Mouse (Mus musculus) WW6 (cell line): ENCODE data around the gene Aldh3b3.

Experiments used
- DNase-seq: peaks from one replicate; pipeline ENCODE4 v3.0.0-alpha.2; 2013; ENCODE audit warnings: low read depth, low spot score

The Aldh3b3 gene

DNA sequence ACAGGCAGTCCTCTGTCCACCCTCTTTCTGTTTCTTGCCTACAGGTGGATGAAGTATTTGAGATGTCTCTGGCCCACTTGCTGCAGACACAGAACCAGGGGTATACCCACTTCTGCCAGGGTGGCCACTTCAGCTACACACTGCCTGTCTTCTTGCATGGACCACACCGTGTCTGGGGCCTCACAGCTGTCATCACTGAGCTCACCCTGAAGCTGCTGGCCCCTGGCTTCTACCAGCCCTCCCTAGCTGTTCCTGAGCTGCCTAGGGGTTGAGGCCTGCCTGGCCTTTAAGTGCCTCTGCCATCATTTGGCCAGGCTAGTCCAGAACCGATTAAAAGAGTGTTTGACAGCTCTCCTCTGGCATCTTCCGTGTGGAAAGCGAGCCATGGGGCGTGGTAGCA, 43.3 kb downstream of the Aldh3b3 start:
- no peak for DNase-seq

- DNase-seq, result no peak
Observed at GRCm38 (mm10) chr19:4003112-4003511, 44.7 kb downstream of the Aldh3b3 start, which contains the start of gene Doc2g. Doc2g (plus strand) TSS chr19:4003313.

DNA sequence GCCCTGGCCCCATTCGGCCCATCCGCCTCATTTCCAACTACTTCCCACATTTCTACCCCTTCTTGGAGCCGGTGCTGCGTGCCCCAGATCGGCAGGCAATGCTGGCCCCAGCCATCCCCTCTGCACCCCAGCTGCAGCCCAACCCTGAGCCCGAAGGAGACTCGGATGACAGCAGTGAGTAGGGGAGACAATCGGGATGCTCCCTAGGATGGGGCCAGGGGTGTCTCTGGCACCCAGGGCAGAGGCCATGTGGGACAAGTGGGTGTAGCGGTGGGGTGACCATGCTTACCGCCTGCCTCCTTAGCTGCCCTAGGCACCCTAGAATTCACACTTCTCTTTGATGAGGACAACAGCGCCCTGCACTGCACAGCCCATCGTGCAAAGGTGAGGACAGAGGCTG, 45.2 kb downstream of the Aldh3b3 start:
- DNase-seq, result no peak

DNA sequence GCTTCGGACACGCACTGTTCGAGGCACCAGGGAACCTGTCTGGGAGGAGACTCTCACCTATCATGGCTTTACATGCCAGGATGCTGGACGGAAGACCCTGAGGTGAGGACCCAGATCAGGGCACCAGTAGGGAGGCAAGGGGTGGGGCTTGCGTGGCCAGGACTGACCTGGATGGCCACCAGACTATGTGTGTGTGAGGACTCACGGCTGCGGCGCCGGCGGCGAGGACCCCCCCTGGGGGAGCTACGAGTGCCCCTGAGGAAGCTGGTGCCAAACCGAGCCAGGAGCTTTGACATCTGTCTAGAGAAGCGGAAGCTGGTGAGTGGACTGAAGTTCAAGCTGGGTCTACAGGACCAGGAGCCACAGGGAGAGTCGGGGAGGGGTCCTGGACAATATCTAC, 45.9 kb downstream of the Aldh3b3 start:
- no peak for DNase-seq

GRCm38 (mm10) chr19:4005091-4005490, 46.6 kb downstream of the Aldh3b3 start:
- no peak for DNase-seq

- DNase-seq, result no peak
Observed at GRCm38 (mm10) chr19:4005971-4006370, 47.5 kb downstream of the Aldh3b3 start.

DNA sequence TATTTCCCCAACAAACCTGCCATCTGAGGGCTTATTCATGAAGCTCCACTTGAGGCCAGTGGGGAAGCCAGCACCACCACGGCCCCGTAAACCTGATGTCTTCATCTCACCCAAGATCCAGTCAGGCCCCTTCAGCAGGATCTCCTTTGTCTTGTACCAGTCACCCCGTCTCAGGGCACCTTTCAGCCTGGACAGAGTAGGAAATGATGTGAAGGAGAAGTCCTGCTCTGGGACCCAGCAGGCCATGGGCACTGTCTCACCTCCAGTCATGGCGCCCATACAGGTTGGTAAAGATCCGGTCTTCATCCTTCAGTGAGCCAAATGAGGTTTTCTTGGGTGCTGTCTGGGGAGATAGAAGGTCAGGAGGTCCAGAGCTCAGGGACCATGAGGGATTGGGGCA, 52.6 kb downstream of the Aldh3b3 start:
- no peak for DNase-seq

- peak; percentile 97 for DNase-seq
Observed at GRCm38 (mm10) chr19:4012432-4013022, 54.1 kb downstream of the Aldh3b3 start, which contains the start of gene Ndufv1. Ndufv1 (minus strand) TSS chr19:4012806.

DNA sequence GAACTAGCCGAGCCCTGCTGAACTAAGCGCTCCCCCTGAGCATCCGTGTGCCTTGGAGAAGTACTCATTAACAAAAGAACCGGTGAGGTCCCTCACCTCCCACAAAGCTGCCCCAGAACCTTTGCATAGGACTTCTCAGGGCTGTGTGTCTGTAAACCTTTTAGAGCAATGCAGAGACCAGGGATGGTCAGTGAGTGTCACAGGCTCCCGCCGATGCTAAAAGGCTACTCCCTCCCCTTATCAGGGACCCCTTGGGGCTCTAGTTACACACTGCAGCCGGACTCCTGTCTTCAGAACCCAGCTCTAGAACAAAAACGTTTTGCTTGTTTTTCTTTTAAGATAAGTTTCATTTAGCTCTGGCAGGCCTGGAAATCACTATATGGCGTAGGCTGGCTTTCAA, 54.6 kb downstream of the Aldh3b3 start:
- DNase-seq, result no peak

GRCm38 (mm10) chr19:4014802-4015201, 56.4 kb downstream of the Aldh3b3 start:
- no peak for DNase-seq

DNA sequence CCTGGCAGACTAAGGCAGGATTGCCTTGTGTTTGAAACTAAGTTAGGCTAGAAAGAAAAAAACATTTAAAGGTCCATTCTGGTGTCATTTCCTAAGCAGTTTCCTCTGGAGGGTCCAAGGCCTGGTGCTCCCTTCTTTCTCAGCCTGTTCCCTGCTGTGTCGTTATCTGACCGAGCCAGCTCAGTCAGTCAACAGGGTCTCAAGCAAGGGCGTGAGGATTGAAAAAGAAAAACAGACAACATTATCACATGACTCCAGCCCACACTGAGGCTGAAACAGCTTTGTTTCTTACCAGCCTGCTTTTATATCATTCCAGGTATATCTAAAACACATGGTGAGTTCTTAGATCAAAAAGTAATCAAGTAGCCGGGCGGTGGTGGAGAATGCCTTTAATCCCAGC, 57.2 kb downstream of the Aldh3b3 start:
- no peak for DNase-seq

DNA sequence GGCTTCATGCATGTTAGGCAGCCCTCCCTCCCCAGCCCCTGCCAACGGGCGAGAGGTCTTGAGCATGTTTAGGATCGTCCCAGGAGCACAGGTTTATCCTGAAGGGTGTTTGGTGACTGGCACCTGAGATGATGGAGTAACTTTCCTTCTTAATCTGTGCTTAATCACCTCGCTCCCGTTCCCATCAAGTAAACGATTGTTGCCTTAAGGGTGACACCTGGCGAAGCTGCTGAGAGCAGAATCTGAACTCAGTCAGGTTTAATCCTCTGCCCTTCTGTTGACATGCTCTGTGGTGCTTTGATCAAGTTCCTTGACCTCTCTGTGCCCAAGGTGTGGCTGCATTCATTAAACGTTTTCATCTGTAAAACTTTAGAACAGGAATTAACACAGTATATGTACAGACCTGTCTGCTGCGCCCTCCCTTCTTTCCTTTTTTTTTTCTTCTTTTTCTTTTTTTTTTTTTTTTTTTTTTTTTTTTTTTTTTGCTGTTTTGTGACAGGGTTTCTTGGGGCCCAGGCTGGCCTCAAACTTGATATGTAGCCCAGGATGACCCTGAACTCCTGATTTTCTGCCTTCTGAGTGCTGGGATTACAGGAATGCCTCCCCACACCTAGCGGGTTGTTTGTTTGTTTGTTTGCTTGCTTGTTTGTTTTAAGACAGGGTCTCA, 59.6 kb downstream of the Aldh3b3 start:
- DNase-seq, result no peak

- no peak for DNase-seq
Observed at GRCm38 (mm10) chr19:4018743-4019583, 60.5 kb downstream of the Aldh3b3 start.
